Mouse (Mus musculus) heart, embryonic 13.5 days (tissue): ENCODE results near the gene Cmtm8. TPM values are rescaled to one million over a fixed set of nuclear protein-coding genes. Genes with fewer than 3 reads are reported as not detected.

Source experiments
- ATAC-seq: fragments of 200-750 bp; cut with Nextera tagmentation; 2 replicates; pipeline ENCODE4 v1.8.0; 2017; ENCODE audit warnings: moderate TSS enrichment; ENCODE audit not compliant: insufficient number of reproducible peaks, low FRiP score, low TSS enrichment; ENCODE audit errors: extremely low read depth
- H3K27ac ChIP-seq: fragments of 300-500 bp; sonication (generic); replicated peaks from 2 replicates; pipeline ENCODE4 v1.5.1; 2015; ENCODE audit warnings: moderate library complexity, mild to moderate bottlenecking, inconsistent platforms
- H3K27me3 ChIP-seq: fragments of 300-500 bp; sonication (generic); replicated peaks from 2 replicates; pipeline ENCODE4 v1.6.1; 2015; ENCODE audit warnings: mild to moderate bottlenecking, inconsistent platforms
- H3K36me3 ChIP-seq: fragments of 300-500 bp; sonication (generic); 2 replicates; pipeline ENCODE4 v1.6.1; 2015; ENCODE audit warnings: mild to moderate bottlenecking, inconsistent platforms
- H3K4me1 ChIP-seq: fragments of 300-500 bp; sonication (generic); 2 replicates; pipeline ENCODE4 v1.6.1; 2015; ENCODE audit warnings: inconsistent platforms
- H3K4me2 ChIP-seq: fragments of 300-500 bp; sonication (generic); 2 replicates; pipeline ENCODE4 v1.6.1; 2015; ENCODE audit warnings: inconsistent platforms, mild to moderate bottlenecking, moderate library complexity
- H3K4me3 ChIP-seq: fragments of 300-500 bp; sonication (generic); 2 replicates; pipeline ENCODE4 v1.5.1; 2015; ENCODE audit warnings: moderate library complexity, mild to moderate bottlenecking, inconsistent platforms
- H3K9ac ChIP-seq: fragments of 300-500 bp; sonication (generic); 2 replicates; pipeline ENCODE4 v1.6.1; 2015; ENCODE audit warnings: inconsistent platforms, mild to moderate bottlenecking, moderate library complexity
- H3K9me3 ChIP-seq: fragments of 300-500 bp; sonication (generic); 2 replicates; pipeline ENCODE4 v1.6.1; 2016; ENCODE audit warnings: inconsistent platforms
- WGBS: fragments of 180-500 bp; shearing (Covaris S2); methylation state at CpG from one replicate; pipeline ENCODE4 v1.1.7; 2015; ENCODE audit warnings: mixed read lengths; 5-methylcytosine and 5-hydroxymethylcytosine counted together
- polyA plus RNA-seq: library from polyadenylated mRNA; unstranded; fragments of >200 nt; fragmentation: Nextera tagmentation; extraction: Ambion mirVana; gene quantifications from 2 replicates; pipeline ENCODE4 v1.2.1, GENCODE M21; 2015

Gene Cmtm8
- polyA plus RNA-seq, 1 experiment from 2014 or later = 14.3 TPM

- WGBS = 52% methylated on average over 8 of the region's 8 CpGs
- no peak overlapping the region for H3K27ac ChIP-seq
- no peaks in the 10 kb centered on the region for H3K9me3 ChIP-seq
These were observed 7.6 kb upstream of the Cmtm8 start for GRCm38 (mm10) chr9:114851419-114852190.

GRCm38 (mm10) chr9:114843634-114844016 is 331 bp downstream of the Cmtm8 start:
- H3K4me2 ChIP-seq = peak overlapping the region; percentile 97
- 0 out of 2 replicates have a peak, but pooled peaks cover 10% of the 10 kb centered on the region for H3K27me3 ChIP-seq
- WGBS = 1% methylated on average over 25 of the region's 40 CpGs
- peak; percentile 27; the same call in 1 of the 2 replicates for ATAC-seq
- peak overlapping the region; percentile 84 for H3K9ac ChIP-seq
- H3K27ac ChIP-seq = no peak overlapping the region
- no peaks in the 10 kb centered on the region for H3K36me3 ChIP-seq
- H3K9me3 ChIP-seq = no peaks in the 10 kb centered on the region
- H3K4me3 ChIP-seq = peak overlapping the region; percentile 78
- H3K4me1 ChIP-seq = peaks cover 11% of the 10 kb centered on the region

More at GRCm38 (mm10) chr9:114851419-114852190, 7.6 kb upstream of the Cmtm8 start:
- Histone ChIP-seq H3K27me3 (peaks cover 3% of the 10 kb centered on the region; the same call in 1 of the 2 replicates), H3K4me1 (0 out of 2 replicates have a peak, but pooled peaks cover 4% of the 10 kb centered on the region), H3K9ac (no peak overlapping the region), H3K4me2 (no peak overlapping the region), H3K36me3 (no peaks in the 10 kb centered on the region), H3K4me3 (no peak overlapping the region)
- no peak for ATAC-seq

- Histone ChIP-seq H3K9me3 (no peaks in the 10 kb centered on the region), H3K36me3 (no peaks in the 10 kb centered on the region), H3K27ac (no peak overlapping the region), H3K4me1 (peaks cover 11% of the 10 kb centered on the region), H3K9ac (peak overlapping the region; percentile 84; the same call in 1 of the 2 replicates), H3K4me3 (peak overlapping the region; percentile 78), H3K27me3 (0 out of 2 replicates have a peak, but pooled peaks cover 10% of the 10 kb centered on the region), H3K4me2 (peak overlapping the region; percentile 97)
- WGBS = 44% methylated on average over 9 of the region's 9 CpGs
- ATAC-seq = no peak
These were observed 1.1 kb downstream of the Cmtm8 start for GRCm38 (mm10) chr9:114842886-114843285.

- WGBS = 82% methylated on average over 7 of the region's 7 CpGs
- Histone ChIP-seq H3K27me3 (0 out of 2 replicates have a peak, but pooled peaks cover 10% of the 10 kb centered on the region), H3K9me3 (no peaks in the 10 kb centered on the region), H3K27ac (no peak overlapping the region), H3K9ac (no peak overlapping the region), H3K4me1 (peaks cover 11% of the 10 kb centered on the region), H3K4me2 (peak overlapping the region; percentile 97), H3K36me3 (no peaks in the 10 kb centered on the region), H3K4me3 (no peak overlapping the region)
- ATAC-seq = no peak
These were observed 1.7 kb downstream of the Cmtm8 start for GRCm38 (mm10) chr9:114842269-114842668.

- H3K27ac ChIP-seq = no peak overlapping the region
- H3K4me2 ChIP-seq = no peak overlapping the region
These were observed 5.1 kb downstream of the Cmtm8 start for GRCm38 (mm10) chr9:114838870-114839269.

GRCm38 (mm10) chr9:114831527-114831926 is 12.4 kb downstream of the Cmtm8 start:
- Histone ChIP-seq H3K9me3 (no peaks in the 10 kb centered on the region), H3K27ac (no peak overlapping the region), H3K4me2 (no peak overlapping the region), H3K27me3 (no peaks in the 10 kb centered on the region), H3K9ac (no peak overlapping the region), H3K4me1 (peaks cover 10% of the 10 kb centered on the region; the same call in 1 of the 2 replicates), H3K36me3 (no peaks in the 10 kb centered on the region), H3K4me3 (no peak overlapping the region)
- WGBS = 54% methylated on average over 6 of the region's 6 CpGs
- ATAC-seq = no peak

More at GRCm38 (mm10) chr9:114838870-114839269, 5.1 kb downstream of the Cmtm8 start:
- ATAC-seq = no peak
- Histone ChIP-seq H3K27me3 (0 out of 2 replicates have a peak, but pooled peaks cover 6% of the 10 kb centered on the region), H3K4me3 (no peak overlapping the region), H3K9ac (no peak overlapping the region), H3K36me3 (no peaks in the 10 kb centered on the region), H3K9me3 (no peaks in the 10 kb centered on the region), H3K4me1 (peaks cover 6% of the 10 kb centered on the region)
- 87% methylated on average over 5 of the region's 5 CpGs for WGBS

- H3K9me3 ChIP-seq = no peaks in the 10 kb centered on the region
- 56% methylated on average over 7 of the region's 7 CpGs for WGBS
- no peak for ATAC-seq
These were observed 13.6 kb downstream of the Cmtm8 start for GRCm38 (mm10) chr9:114830351-114830750.

GRCm38 (mm10) chr9:114829669-114830068 is 14.3 kb downstream of the Cmtm8 start:
- H3K36me3 ChIP-seq = no peaks in the 10 kb centered on the region
- no peaks in the 10 kb centered on the region for H3K9me3 ChIP-seq
- no peak overlapping the region for H3K9ac ChIP-seq
- ATAC-seq = no peak
- no peaks in the 10 kb centered on the region for H3K27me3 ChIP-seq
- 84% methylated on average over 8 of the region's 8 CpGs for WGBS
- H3K27ac ChIP-seq = no peak overlapping the region
- no peak overlapping the region for H3K4me3 ChIP-seq
- no peak overlapping the region for H3K4me2 ChIP-seq
- H3K4me1 ChIP-seq = peaks cover 10% of the 10 kb centered on the region; the same call in 1 of the 2 replicates

More at GRCm38 (mm10) chr9:114830351-114830750, 13.6 kb downstream of the Cmtm8 start:
- H3K27ac ChIP-seq = no peak overlapping the region
- H3K4me1 ChIP-seq = peaks cover 10% of the 10 kb centered on the region; the same call in 1 of the 2 replicates
- H3K36me3 ChIP-seq = no peaks in the 10 kb centered on the region
- H3K4me2 ChIP-seq = no peak overlapping the region
- H3K27me3 ChIP-seq = no peaks in the 10 kb centered on the region
- no peak overlapping the region for H3K4me3 ChIP-seq
- no peak overlapping the region for H3K9ac ChIP-seq

- H3K27ac ChIP-seq = no peak overlapping the region
- peaks cover 10% of the 10 kb centered on the region; the same call in 1 of the 2 replicates for H3K4me1 ChIP-seq
- no peaks in the 10 kb centered on the region for H3K36me3 ChIP-seq
- H3K27me3 ChIP-seq = no peaks in the 10 kb centered on the region
- H3K9me3 ChIP-seq = no peaks in the 10 kb centered on the region
- no peak overlapping the region for H3K4me3 ChIP-seq
- 91% methylated on average over 6 of the region's 6 CpGs for WGBS
- H3K9ac ChIP-seq = no peak overlapping the region
- no peak overlapping the region for H3K4me2 ChIP-seq
- no peak for ATAC-seq
These were observed 15.6 kb downstream of the Cmtm8 start for GRCm38 (mm10) chr9:114828377-114828776.

GRCm38 (mm10) chr9:114827242-114827852 is 16.6 kb downstream of the Cmtm8 start:
- H3K27ac ChIP-seq = no peak overlapping the region
- no peak for ATAC-seq
- no peak overlapping the region for H3K9ac ChIP-seq
- no peaks in the 10 kb centered on the region for H3K9me3 ChIP-seq
- no peaks in the 10 kb centered on the region for H3K36me3 ChIP-seq
- peaks cover 10% of the 10 kb centered on the region; the same call in 1 of the 2 replicates for H3K4me1 ChIP-seq
- H3K4me2 ChIP-seq = no peak overlapping the region
- no peak overlapping the region for H3K4me3 ChIP-seq
- WGBS = 37% methylated on average over 1 of the region's 1 CpGs
- H3K27me3 ChIP-seq = no peaks in the 10 kb centered on the region

GRCm38 (mm10) chr9:114824166-114824565 is 19.8 kb downstream of the Cmtm8 start:
- no peak overlapping the region for H3K27ac ChIP-seq
- ATAC-seq = no peak
- no peaks in the 10 kb centered on the region for H3K36me3 ChIP-seq
- H3K4me2 ChIP-seq = no peak overlapping the region
- no peaks in the 10 kb centered on the region for H3K9me3 ChIP-seq
- no peak overlapping the region for H3K9ac ChIP-seq
- H3K4me1 ChIP-seq = peaks cover 10% of the 10 kb centered on the region; the same call in 1 of the 2 replicates
- no peaks in the 10 kb centered on the region for H3K27me3 ChIP-seq
- WGBS = 87% methylated on average over 7 of the region's 7 CpGs
- H3K4me3 ChIP-seq = no peak overlapping the region
